Mouse (Mus musculus) spleen, adult 18-20 months (tissue): ENCODE measurements around the gene Phf23.

Source experiments
- DNase-seq, 2 experiments: peaks; one replicate each; pipeline ENCODE4 v3.0.0; 2022; ENCODE audit warnings: mixed read lengths in 2 of 2

Gene Phf23

DNA sequence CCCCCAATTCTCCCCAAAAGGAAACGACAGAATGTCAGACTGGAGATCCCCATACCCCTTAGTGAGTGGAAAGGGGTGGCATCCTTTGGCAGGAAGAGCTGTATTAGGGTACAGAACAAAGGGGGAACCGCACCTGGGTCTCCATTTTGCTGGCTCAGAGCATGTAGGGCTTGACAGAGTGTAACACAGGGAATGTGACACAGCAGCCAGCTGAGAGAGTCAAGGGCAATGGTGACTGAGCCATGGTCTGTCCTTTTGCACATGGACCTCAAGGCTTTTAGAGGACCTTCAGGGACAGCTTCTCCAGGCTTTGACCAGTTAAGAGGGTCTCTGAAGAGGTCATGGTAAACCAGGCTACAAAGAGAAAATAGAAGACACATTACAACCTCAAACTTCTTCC lies 20.7 kb upstream of the Phf23 start:
- DNase-seq, result no peak

DNA sequence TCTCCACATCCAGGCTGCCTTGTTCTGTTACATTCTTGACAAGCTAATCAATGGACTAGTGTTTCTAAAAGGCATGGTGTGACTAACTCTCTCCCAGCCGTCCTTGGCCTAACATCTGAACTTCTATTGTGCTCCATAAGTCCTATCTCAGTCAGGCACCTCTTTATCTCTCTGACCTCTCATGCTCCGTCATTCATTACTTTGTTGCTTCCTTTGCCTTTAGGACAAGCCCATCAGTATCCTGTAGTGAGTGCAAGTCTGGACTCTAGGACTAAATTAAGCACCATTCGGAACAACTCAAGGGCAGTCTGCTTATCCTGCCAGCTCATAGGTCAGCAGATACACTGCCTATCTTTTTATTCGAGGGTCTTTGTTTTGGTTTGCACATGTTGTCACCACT lies 19.3 kb upstream of the Phf23 start:
- DNase-seq, result no peak

GRCm38 (mm10) chr11:69979827-69980195 lies 15.8 kb upstream of the Phf23 start:
- no peak for DNase-seq

DNA sequence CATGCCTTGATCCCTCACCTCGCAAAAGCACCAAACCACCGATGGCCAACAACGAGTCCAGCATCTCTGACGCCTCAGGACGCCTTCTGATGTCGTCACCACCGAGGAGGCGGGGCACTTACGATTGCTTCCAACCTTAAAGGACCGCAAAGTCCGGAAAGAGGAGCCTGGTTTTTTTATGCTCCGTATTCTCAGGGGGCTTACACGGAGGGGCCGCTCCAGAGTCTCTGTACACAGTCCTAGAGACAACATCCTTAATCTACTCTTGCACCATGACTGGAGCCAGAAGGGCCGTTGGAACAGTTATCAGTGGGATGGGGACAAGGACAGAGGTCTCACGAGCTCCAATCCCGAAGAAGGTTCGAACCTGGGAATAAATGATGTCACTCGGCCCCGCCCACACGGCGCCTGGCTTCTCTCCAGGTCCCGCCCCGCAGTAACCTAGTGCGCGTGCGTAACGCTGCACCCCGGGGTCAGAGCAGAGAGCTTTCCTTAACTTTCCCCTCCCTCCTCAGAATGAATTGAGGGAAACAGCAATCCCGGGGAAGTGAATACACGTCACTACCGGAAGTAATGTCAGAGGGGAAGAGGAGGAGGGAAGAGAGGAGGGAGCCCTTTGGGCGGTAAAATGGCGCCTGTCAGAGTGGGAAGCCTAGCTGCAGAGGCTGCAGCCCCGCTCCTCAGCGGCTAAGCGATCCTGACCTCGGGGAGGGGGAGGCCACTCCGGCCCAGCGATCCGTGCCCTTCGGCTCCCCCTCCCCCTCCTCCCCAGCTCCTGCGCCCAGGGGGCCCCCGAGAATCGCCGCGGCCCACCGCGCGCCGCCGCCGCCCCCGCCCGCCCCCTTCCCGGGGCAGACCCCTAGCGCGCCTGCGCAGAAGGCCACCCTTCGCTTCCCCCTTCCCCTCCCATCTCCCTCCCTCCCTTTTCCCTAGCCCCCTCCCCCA lies 15.1 kb upstream of the Phf23 start:
- peak; percentile 84 to 90 for DNase-seq

DNA sequence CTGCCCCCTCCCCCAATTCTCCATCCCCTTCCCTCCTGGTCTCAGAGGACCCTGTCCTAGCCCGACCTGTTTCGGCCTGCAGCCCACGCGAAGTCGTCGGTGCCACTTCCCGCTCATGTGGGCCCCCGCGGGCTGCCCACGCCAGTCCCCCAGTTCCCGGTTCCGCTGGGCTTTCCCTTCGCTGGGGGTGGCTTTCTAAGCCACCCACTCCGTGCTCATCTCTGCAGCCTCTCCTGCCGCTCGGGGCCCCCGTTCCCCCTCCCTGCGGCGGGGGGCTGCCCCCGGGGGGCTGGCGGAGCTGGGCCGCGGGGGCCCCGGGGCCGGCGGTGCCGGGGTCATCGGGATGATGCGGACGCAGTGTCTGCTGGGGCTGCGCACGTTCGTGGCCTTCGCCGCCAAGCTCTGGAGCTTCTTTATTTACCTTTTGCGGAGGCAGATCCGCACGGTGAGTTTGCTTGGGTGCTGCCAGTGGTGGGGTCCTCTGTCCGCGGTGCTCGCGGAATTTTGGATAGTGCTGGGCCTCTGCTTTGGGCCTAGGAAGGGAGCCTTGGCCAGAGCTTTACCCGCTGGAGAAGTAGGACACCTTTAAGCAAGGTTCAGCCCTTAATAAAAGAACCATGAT lies 14.3 kb upstream of the Phf23 start, which contains the start of gene Ctdnep1:
Ctdnep1 (plus strand) TSS at position 16 of the 622 bp plus-strand sequence.
- peak in 1 of 2 experiments; percentile 39 for DNase-seq

DNA sequence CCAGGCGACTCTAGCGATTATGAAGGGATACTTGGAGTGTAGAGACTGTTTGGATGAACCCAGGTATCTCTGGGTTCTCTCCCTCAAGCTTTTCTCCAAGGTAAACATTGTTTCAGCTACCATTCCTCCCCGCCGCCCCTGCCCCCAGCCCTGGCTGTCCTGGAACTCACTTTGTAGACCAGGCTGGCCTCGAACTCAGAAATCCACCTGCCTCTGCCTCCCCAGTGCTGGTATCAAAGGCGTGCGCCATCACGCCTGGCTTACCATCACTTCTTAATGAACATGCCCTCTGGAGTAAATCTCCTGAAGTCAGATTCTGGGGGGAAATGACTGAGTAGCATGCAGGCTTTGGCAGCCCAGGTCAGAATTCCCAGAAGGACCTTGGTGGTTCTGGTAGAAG lies 13.4 kb upstream of the Phf23 start, which contains the start of gene Elp5:
Elp5 (minus strand) TSS at position 293 of the 400 bp plus-strand sequence.
- DNase-seq, result no peak

DNA sequence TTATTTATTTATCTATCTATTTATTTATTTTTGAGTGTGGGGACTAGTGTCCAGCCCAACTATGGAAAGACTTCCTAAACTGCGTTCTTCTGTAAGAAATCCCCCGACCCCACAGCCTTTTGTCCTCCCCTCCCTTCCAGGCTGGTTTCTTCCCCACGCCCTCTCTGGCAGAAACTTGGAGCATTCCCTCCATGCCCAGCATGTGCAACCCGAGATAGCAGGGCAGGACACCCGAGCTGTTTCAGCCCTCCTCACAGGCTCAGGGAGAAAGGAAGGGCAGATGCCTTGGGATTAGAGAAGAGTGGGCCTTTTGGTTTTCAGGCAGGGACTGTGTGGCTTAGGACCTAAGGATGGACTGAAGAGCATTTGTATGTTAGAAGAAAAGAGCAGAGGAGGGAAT lies 12.7 kb upstream of the Phf23 start:
- DNase-seq, result no peak

- no peak for DNase-seq
Observed at GRCm38 (mm10) chr11:69983377-69983776, 12.2 kb upstream of the Phf23 start.

- no peak for DNase-seq
Observed at GRCm38 (mm10) chr11:69984431-69984830, 11.1 kb upstream of the Phf23 start.

DNA sequence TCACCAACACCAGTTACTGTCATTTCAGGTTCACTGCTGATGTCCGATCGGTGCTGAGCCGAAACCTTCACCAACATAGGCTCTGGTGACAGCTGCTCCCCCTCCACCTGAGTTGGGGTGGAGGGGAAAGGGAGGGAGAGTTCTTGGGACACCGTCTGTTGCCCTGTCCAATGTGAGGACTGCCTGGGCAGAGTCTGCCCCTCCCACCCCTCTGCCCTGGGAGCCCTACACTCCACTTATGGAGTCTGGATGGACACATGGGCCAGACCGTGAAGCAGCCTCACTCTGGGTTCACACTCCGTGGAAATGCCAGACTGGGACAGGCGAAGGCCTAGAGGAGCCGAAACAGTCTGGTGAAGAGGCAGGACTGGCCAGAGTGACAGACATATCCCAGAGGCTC lies 5.6 kb upstream of the Phf23 start:
- DNase-seq, result no peak

DNA sequence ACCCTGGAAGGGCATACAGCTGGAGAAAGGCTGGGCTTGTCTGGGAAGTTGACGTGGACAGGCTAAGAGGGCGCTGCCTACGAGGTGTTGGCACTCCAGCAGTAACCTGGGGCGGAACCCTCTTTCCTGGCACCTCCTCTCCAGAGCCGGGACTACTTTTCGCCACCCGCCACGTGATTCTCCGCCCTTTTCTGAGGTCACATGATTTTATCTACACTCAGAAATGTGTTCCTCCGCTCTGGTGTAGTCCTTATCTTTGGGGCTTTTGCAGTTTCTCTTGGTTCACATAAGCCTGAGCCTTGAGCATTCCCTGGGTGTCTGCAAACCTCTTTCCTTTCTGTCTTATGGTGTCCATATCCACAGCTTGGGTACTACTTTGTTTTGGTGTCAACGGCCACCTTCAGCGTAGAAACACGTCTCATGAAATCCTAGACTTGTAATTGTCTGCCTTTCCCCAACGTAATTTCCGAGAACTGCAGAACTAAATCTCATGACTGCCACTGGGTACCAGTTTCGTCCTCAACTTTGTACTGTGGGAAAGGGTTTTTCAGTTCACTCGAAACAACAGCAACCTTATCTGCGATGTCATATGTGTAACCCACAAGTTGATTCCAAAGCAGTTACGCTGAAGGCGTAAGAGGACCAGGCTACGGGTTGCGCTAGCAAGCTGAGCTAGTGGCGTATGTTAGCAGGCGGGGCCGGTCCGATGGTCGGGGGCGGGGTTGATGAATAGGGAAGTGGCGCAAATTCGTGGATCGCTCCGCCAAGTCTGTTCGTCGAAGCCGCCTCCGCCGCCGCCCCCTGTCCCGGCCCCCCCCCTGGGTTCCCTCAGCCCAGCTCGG lies 4.5 kb upstream of the Phf23 start, which contains the start of gene Gabarap:
Gabarap (plus strand) TSS at position 294 of the 842 bp plus-strand sequence.
- peak; percentile 91 to 93 for DNase-seq

GRCm38 (mm10) chr11:69991711-69992110 lies 3.9 kb upstream of the Phf23 start:
- DNase-seq, result no peak

- no peak for DNase-seq
Observed at GRCm38 (mm10) chr11:69992396-69992795, 3.2 kb upstream of the Phf23 start.

DNA sequence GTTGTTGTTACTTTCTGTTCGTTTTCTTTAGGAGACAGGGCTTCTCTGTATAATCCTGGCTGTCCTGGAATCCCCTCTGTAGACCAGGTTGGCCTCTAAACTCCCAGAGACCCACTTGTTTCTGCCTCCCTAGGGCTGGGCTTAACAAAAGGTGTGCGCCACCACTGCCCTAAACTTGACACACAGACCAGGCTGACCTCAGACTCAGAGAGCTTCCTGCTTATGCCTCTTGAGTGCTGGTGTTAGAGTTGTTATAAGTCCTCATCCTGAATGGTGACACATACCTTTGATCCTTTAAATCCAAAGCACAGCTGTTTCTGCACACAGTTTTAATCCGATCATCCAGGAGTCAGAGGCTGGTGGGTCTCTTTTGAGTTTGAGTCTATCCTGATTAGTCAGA lies 2.6 kb upstream of the Phf23 start:
- no peak for DNase-seq

GRCm38 (mm10) chr11:69994401-69995090 lies 1.0 kb upstream of the Phf23 start:
- no peak for DNase-seq

- peak in 1 of 2 experiments; percentile 57 for DNase-seq
Observed at GRCm38 (mm10) chr11:69996161-69997061, 834 bp downstream of the Phf23 start.

- DNase-seq, result peak; percentile 89 to 90
Observed at GRCm38 (mm10) chr11:69997070-69997509, 1.5 kb downstream of the Phf23 start.

GRCm38 (mm10) chr11:69998567-69999491 lies 3.3 kb downstream of the Phf23 start:
- no peak for DNase-seq

DNA sequence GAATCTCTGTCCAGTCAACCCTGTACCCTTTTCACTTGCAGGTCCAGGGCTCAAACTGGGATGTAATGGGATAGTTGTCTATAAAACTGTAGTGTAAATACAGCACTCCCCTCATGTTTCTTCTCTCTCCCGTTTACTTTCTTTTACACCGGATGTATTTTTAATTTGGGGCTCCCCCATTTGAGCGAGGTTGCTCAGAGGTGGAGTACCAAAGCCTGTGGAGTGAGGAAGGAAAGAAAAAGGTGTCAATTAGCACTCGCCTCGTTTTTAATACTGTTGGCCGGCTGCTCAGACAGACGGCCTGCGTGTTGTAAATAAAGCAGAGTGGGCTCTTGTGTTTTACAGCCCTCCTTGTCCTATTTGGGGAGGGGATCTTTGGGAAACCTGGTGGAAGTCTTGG lies 4.1 kb downstream of the Phf23 start:
- no peak for DNase-seq

- peak; percentile 84 to 86 for DNase-seq
Observed at GRCm38 (mm10) chr11:70000396-70000898, 4.9 kb downstream of the Phf23 start, which contains the start of gene Dvl2. Gene Dvl2, plus strand, starts transcription at chr11:70000595.
